Mouse (Mus musculus): ENCODE results near the gene Olfr888. TPM values are rescaled to one million over a fixed set of nuclear protein-coding genes. Genes with fewer than 3 reads are reported as not detected.

The Olfr888 gene
- polyA plus RNA-seq (2014; fragmentation: Nextera tagmentation; extraction: Ambion mirVana), result not detected in 2 replicates

DNA sequence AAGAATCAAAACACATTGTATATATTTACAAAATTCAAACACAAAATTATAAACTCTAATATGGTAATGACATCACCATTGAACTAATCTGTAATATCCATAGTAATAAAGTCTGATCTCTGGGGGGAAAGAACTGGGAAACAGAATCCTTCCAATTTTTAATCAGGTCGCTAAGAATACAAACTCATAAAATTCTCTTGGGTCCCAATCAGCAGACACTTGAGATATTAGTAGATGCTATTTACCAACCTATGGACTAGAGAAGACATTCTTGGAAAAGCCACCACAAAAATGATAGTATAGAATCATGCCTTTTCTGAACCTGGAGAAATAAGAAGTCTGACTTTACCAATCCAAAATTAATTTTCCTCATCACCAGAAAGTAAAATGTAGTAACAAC lies at the start of gene Olfr888:
Gene Olfr888, plus strand, starts transcription at position 301 of the 400 bp plus-strand sequence.
- 76% methylated on average over 1 of the region's 1 CpGs for WGBS
- no peaks in the 10 kb centered on the region for H3K27me3 ChIP-seq (replicated peaks; ENCODE audit: control insufficient read depth, insufficient read depth, low read length)

DNA sequence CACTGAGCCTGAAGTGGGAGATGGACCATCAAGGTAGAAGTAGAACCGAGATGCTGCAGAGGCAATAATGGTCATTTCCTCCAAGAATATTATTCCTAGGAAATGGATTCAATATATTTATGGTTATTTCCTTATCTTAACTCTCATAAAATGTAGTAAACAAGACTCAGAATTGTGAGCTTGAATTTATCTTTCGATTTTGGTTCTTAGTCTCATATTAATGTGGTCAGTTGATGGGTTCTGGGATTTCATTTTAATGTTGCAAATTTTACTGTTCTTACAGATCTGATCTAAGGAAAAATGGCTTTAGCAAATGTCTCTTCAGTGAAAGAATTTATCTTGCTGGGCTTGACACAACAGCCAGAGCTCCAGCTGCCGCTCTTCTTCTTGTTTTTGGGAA lies 46.9 kb upstream of the Olfr888 start, which contains the start of gene Olfr885:
Gene Olfr885, plus strand, starts transcription at position 301 of the 400 bp plus-strand sequence.
- Histone ChIP-seq H3K4me3 (ENCODE audit: low read depth, low read length) (no peak within 1 kb of the TSS), H3K36me3 (ENCODE audit: control insufficient read depth, insufficient read depth, low read length) (no peaks in the 10 kb centered on the region), H3K9me3 (ENCODE audit: control insufficient read depth, low read length) (no peaks in the 10 kb centered on the region), H3K27me3 (replicated peaks; ENCODE audit: control insufficient read depth, insufficient read depth, low read length) (no peaks in the 10 kb centered on the region), H3K9ac (ENCODE audit: low read depth, low read length) (no peak within 1 kb of the TSS), H3K4me1 (ENCODE audit: control insufficient read depth, insufficient read depth, low read length) (no peaks in the 10 kb centered on the region), H3K27ac (replicated peaks; ENCODE audit: low read depth, low read length) (no peak within 1 kb of the TSS), H3K4me2 (ENCODE audit: low read depth, low read length) (no peak within 1 kb of the TSS)
- WGBS, result 83% methylated on average over 3 of the region's 3 CpGs
- DNase-seq (ENCODE audit: low spot score) (no peak), ATAC-seq (ENCODE audit: low read depth) (no peak)

More for the DNA sequence above, at the start of gene Olfr888:
- Histone ChIP-seq H3K4me2 (ENCODE audit: low read depth, low read length) (no peak within 1 kb of the TSS), H3K36me3 (ENCODE audit: control insufficient read depth, insufficient read depth, low read length) (no peaks in the 10 kb centered on the region), H3K4me1 (ENCODE audit: control insufficient read depth, insufficient read depth, low read length) (no peaks in the 10 kb centered on the region), H3K9ac (ENCODE audit: low read depth, low read length) (no peak within 1 kb of the TSS), H3K27ac (replicated peaks; ENCODE audit: low read depth, low read length) (no peak within 1 kb of the TSS), H3K4me3 (ENCODE audit: low read depth, low read length) (no peak within 1 kb of the TSS), H3K9me3 (ENCODE audit: control insufficient read depth, low read length) (no peaks in the 10 kb centered on the region)
- ATAC-seq (ENCODE audit: low read depth) (no peak), DNase-seq (ENCODE audit: low spot score) (no peak)

DNA sequence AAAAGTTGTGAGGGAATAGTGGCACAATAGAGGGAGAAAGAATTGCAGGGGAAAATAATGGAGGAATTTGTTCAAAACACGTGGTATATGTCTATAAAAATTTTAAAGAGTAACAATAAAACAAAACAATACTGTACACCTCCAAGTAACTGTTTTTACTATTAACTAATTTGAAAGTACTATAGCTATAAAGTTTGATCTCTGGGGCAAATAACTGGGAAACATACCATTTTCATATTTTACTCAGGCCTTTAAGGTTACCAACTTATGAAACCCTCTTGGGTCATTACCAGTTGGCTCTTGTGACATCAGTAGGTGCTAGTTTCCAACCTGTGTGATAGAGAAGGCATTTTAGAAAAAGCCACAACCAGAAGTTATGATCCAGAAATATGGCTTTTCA lies 24.2 kb upstream of the Olfr888 start, which contains the start of gene Olfr887:
Gene Olfr887, plus strand, starts transcription at position 301 of the 400 bp plus-strand sequence.
- Histone ChIP-seq H3K36me3 (ENCODE audit: control insufficient read depth, insufficient read depth, low read length) (no peaks in the 10 kb centered on the region), H3K4me1 (ENCODE audit: control insufficient read depth, insufficient read depth, low read length) (no peaks in the 10 kb centered on the region), H3K4me2 (ENCODE audit: low read depth, low read length) (no peak within 1 kb of the TSS), H3K9ac (ENCODE audit: low read depth, low read length) (no peak within 1 kb of the TSS), H3K9me3 (ENCODE audit: control insufficient read depth, low read length) (no peaks in the 10 kb centered on the region), H3K27me3 (replicated peaks; ENCODE audit: control insufficient read depth, insufficient read depth, low read length) (no peaks in the 10 kb centered on the region), H3K27ac (replicated peaks; ENCODE audit: low read depth, low read length) (no peak within 1 kb of the TSS), H3K4me3 (ENCODE audit: low read depth, low read length) (no peak within 1 kb of the TSS)
- DNase-seq (ENCODE audit: low spot score), result no peak
- ATAC-seq (ENCODE audit: low read depth), result no peak
- 82% methylated on average over 1 of the region's 1 CpGs for WGBS

DNA sequence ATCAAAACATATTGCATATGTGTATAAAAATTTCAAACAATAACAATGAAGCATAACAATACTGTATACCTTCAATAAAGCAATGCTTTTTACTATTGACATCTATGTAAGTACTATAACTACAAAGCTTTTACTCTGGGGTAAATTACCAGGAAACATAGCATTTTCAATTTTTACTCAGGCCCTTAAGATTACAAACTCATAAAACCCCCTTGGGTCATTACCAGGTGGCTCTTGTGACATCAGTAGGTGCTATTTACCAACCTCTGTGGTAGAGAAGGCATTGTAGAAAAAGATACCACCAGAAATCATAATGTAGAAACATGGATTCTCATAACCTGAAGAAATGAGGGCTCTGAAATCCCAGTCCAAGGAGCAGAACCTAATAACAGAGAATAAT lies 7.0 kb downstream of the Olfr888 start, which contains the start of gene Olfr889:
Gene Olfr889, plus strand, starts transcription at position 301 of the 400 bp plus-strand sequence.
- DNase-seq (ENCODE audit: low spot score) (no peak), ATAC-seq (ENCODE audit: low read depth) (no peak)
- no peak within 1 kb of the TSS for H3K4me3 ChIP-seq (ENCODE audit: low read depth, low read length)
- no peaks in the 10 kb centered on the region for H3K27me3 ChIP-seq (replicated peaks; ENCODE audit: control insufficient read depth, insufficient read depth, low read length)
- no peak within 1 kb of the TSS for H3K9ac ChIP-seq (ENCODE audit: low read depth, low read length)
- H3K27ac ChIP-seq (replicated peaks; ENCODE audit: low read depth, low read length), result no peak within 1 kb of the TSS
- no peaks in the 10 kb centered on the region for H3K4me1 ChIP-seq (ENCODE audit: control insufficient read depth, insufficient read depth, low read length)
- H3K36me3 ChIP-seq (ENCODE audit: control insufficient read depth, insufficient read depth, low read length), result no peaks in the 10 kb centered on the region
- H3K4me2 ChIP-seq (ENCODE audit: low read depth, low read length), result no peak within 1 kb of the TSS
- no peaks in the 10 kb centered on the region for H3K9me3 ChIP-seq (ENCODE audit: control insufficient read depth, low read length)

DNA sequence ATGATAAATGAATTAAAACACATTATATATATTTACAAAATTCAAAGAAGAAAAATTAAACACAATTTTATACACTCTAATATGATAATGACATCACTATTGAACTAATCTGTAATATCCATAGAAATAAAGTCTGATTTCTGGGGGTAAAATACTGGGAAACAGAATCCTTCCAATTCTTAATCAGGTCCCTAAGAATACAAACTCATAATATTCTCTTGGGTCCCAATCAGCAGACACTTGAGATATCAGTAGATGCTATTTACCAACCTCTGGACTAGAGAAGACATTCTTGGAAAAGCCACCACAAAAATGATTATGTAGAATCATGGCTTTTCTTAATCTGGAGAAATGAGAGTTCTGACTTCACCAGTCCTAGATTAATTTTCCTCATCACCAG lies 34.3 kb downstream of the Olfr888 start, which contains the start of gene Olfr890:
Gene Olfr890, plus strand, starts transcription at position 301 of the 400 bp plus-strand sequence.
- no peak for ATAC-seq (ENCODE audit: low read depth)
- DNase-seq (ENCODE audit: low spot score), result no peak
- H3K4me1 ChIP-seq (ENCODE audit: control insufficient read depth, insufficient read depth, low read length), result no peaks in the 10 kb centered on the region
- no peak within 1 kb of the TSS for H3K27ac ChIP-seq (replicated peaks; ENCODE audit: low read depth, low read length)
- no peak within 1 kb of the TSS for H3K4me3 ChIP-seq (ENCODE audit: low read depth, low read length)
- H3K4me2 ChIP-seq (ENCODE audit: low read depth, low read length), result no peak within 1 kb of the TSS
- H3K36me3 ChIP-seq (ENCODE audit: control insufficient read depth, insufficient read depth, low read length), result no peaks in the 10 kb centered on the region
- no peaks in the 10 kb centered on the region for H3K27me3 ChIP-seq (replicated peaks; ENCODE audit: control insufficient read depth, insufficient read depth, low read length)
- H3K9ac ChIP-seq (ENCODE audit: low read depth, low read length), result no peak within 1 kb of the TSS
- no peaks in the 10 kb centered on the region for H3K9me3 ChIP-seq (ENCODE audit: control insufficient read depth, low read length)

Other genes with a start within 250 kb of the Olfr888 start
- gene Olfr145, start 211.4 kb upstream of the Olfr888 start, polyA plus RNA-seq (2014; fragmentation: Nextera tagmentation; extraction: Ambion mirVana), result 0.12 and 0.26 TPM in 2 replicates
- 0.06 and 0.12 TPM in 2 replicates for gene Olfr878, start 190.3 kb upstream of the Olfr888 start, polyA plus RNA-seq (2014; fragmentation: Nextera tagmentation; extraction: Ambion mirVana)
- gene Olfr881, start 116.3 kb upstream of the Olfr888 start, polyA plus RNA-seq (2014; fragmentation: Nextera tagmentation; extraction: Ambion mirVana), result not detected in 2 replicates
- not detected in 2 replicates for gene Olfr883, start 82.3 kb upstream of the Olfr888 start, polyA plus RNA-seq (2014; fragmentation: Nextera tagmentation; extraction: Ambion mirVana)
- gene Olfr884, start 61.6 kb upstream of the Olfr888 start, polyA plus RNA-seq (2014; fragmentation: Nextera tagmentation; extraction: Ambion mirVana), result 0.13 and 0.14 TPM in 2 replicates
- gene Olfr885, start 46.8 kb upstream of the Olfr888 start, polyA plus RNA-seq (2014; fragmentation: Nextera tagmentation; extraction: Ambion mirVana), result not detected in 2 replicates
- gene Olfr887, start 24.1 kb upstream of the Olfr888 start, polyA plus RNA-seq (2014; fragmentation: Nextera tagmentation; extraction: Ambion mirVana), result 0.07 TPM in 1 of 2 replicates, not detected in the other
- gene Olfr889, start 7.1 kb downstream of the Olfr888 start, polyA plus RNA-seq (2014; fragmentation: Nextera tagmentation; extraction: Ambion mirVana), result 0.04 TPM in 1 of 2 replicates, not detected in the other
- gene Olfr890, start 34.4 kb downstream of the Olfr888 start, polyA plus RNA-seq (2014; fragmentation: Nextera tagmentation; extraction: Ambion mirVana), result not detected in 2 replicates
- not detected in 2 replicates for gene Olfr891, start 72.7 kb downstream of the Olfr888 start, polyA plus RNA-seq (2014; fragmentation: Nextera tagmentation; extraction: Ambion mirVana)
- not detected in 2 replicates for gene Olfr893, start 100.2 kb downstream of the Olfr888 start, polyA plus RNA-seq (2014; fragmentation: Nextera tagmentation; extraction: Ambion mirVana)
- 0.07 TPM in 1 of 2 replicates, not detected in the other for gene Olfr894, start 109.9 kb downstream of the Olfr888 start, polyA plus RNA-seq (2014; fragmentation: Nextera tagmentation; extraction: Ambion mirVana)
- gene Olfr143, start 144.6 kb downstream of the Olfr888 start, polyA plus RNA-seq (2014; fragmentation: Nextera tagmentation; extraction: Ambion mirVana), result not detected in 2 replicates
- not detected in 2 replicates for gene Olfr895, start 159.7 kb downstream of the Olfr888 start, polyA plus RNA-seq (2014; fragmentation: Nextera tagmentation; extraction: Ambion mirVana)
- gene Olfr896-ps1, start 183.0 kb downstream of the Olfr888 start, polyA plus RNA-seq (2014; fragmentation: Nextera tagmentation; extraction: Ambion mirVana), result not detected in 2 replicates
- gene Olfr25, start 220.9 kb downstream of the Olfr888 start, polyA plus RNA-seq (2014; fragmentation: Nextera tagmentation; extraction: Ambion mirVana), result 0.07 TPM in 1 of 2 replicates, not detected in the other
- not detected in 2 replicates for gene Olfr898, start 240.3 kb downstream of the Olfr888 start, polyA plus RNA-seq (2014; fragmentation: Nextera tagmentation; extraction: Ambion mirVana)